Mouse (Mus musculus) forebrain, embryonic 11.5 days (tissue): ENCODE results near the gene Lrrc30. TPM values are rescaled to one million over a fixed set of nuclear protein-coding genes. Genes with fewer than 3 reads are reported as not detected.

Source experiments
- ATAC-seq: fragments of 200-750 bp; cut with Nextera tagmentation; replicated peaks from 2 replicates; pipeline ENCODE4 v1.8.0; 2017; ENCODE audit warnings: moderate TSS enrichment; ENCODE audit not compliant: low FRiP score
- DNase-seq: peaks from one replicate; pipeline ENCODE4 v3.0.0-alpha.2; 2017; ENCODE audit warnings: low spot score
- H3K27ac ChIP-seq: fragments of 300-500 bp; sonication (generic); 2 replicates; pipeline ENCODE4 v1.5.1; 2014; ENCODE audit warnings: low read depth, low read length
- H3K27me3 ChIP-seq: fragments of 300-500 bp; sonication (generic); 2 replicates; pipeline ENCODE4 v1.6.1; 2014; ENCODE audit warnings: mild to moderate bottlenecking, low read length, mixed read lengths; ENCODE audit not compliant: control insufficient read depth, insufficient read depth
- H3K36me3 ChIP-seq: fragments of 300-500 bp; sonication (generic); 2 replicates; pipeline ENCODE4 v1.6.1; 2014; ENCODE audit warnings: mild to moderate bottlenecking, low read length, moderate library complexity, mixed read lengths; ENCODE audit not compliant: control insufficient read depth, insufficient read depth
- H3K4me1 ChIP-seq: fragments of 300-500 bp; sonication (generic); replicated peaks from 2 replicates; pipeline ENCODE4 v1.6.1; 2014; ENCODE audit warnings: low read length, mixed read lengths; ENCODE audit not compliant: control insufficient read depth, insufficient read depth
- H3K4me2 ChIP-seq: fragments of 300-500 bp; sonication (generic); 2 replicates; pipeline ENCODE4 v1.6.1; 2014; ENCODE audit warnings: low read depth, mild to moderate bottlenecking, low read length, moderate library complexity, mixed read lengths; ENCODE audit not compliant: severe bottlenecking
- H3K4me3 ChIP-seq: fragments of 300-500 bp; sonication (generic); 2 replicates; pipeline ENCODE4 v1.5.1; 2014; ENCODE audit warnings: low read depth, low read length
- H3K9ac ChIP-seq: fragments of 300-500 bp; sonication (generic); 2 replicates; pipeline ENCODE4 v1.6.1; 2014; ENCODE audit warnings: low read length
- H3K9me3 ChIP-seq: fragments of 300-500 bp; sonication (generic); 2 replicates; pipeline ENCODE4 v1.6.1; 2016; ENCODE audit warnings: low read length, mixed read lengths; ENCODE audit not compliant: control insufficient read depth
- WGBS: fragments of 180-500 bp; shearing (Covaris S2); extraction: QIAGEN DNeasy Blood & Tissue Kit; methylation state at CpG from one replicate; pipeline ENCODE4 v1.1.7; 2014; 5-methylcytosine and 5-hydroxymethylcytosine counted together
- polyA plus RNA-seq: library from polyadenylated mRNA; unstranded; fragments of >200 nt; fragmentation: Nextera tagmentation; extraction: Ambion mirVana; gene quantifications from 2 replicates; pipeline ENCODE4 v1.2.1, GENCODE M21; 2014

Gene Lrrc30
- polyA plus RNA-seq, 1 experiment from 2014 or later = not detected

GRCm38 (mm10) chr17:67636951-67637350 lies 4.4 kb upstream of the Lrrc30 start:
- H3K4me1 ChIP-seq = no peaks in the 10 kb centered on the region
- H3K9ac ChIP-seq = no peak overlapping the region
- DNase-seq (peak; percentile 22), ATAC-seq (no peak)
- H3K9me3 ChIP-seq = no peaks in the 10 kb centered on the region
- WGBS = 91% methylated on average over 2 of the region's 2 CpGs
- H3K27ac ChIP-seq = no peak overlapping the region
- no peaks in the 10 kb centered on the region for H3K36me3 ChIP-seq
- H3K4me3 ChIP-seq = no peak overlapping the region
- no peaks in the 10 kb centered on the region for H3K27me3 ChIP-seq
- H3K4me2 ChIP-seq = no peak overlapping the region

GRCm38 (mm10) chr17:67636304-67636703 lies 3.8 kb upstream of the Lrrc30 start:
- Histone ChIP-seq H3K4me3 (no peak overlapping the region), H3K36me3 (no peaks in the 10 kb centered on the region), H3K27me3 (no peaks in the 10 kb centered on the region), H3K4me1 (no peaks in the 10 kb centered on the region), H3K9me3 (no peaks in the 10 kb centered on the region), H3K4me2 (no peak overlapping the region), H3K9ac (no peak overlapping the region), H3K27ac (no peak overlapping the region)
- ATAC-seq (no peak), DNase-seq (no peak)
- 72% methylated on average over 3 of the region's 3 CpGs for WGBS

GRCm38 (mm10) chr17:67629746-67630145 lies 2.8 kb downstream of the Lrrc30 start:
- ATAC-seq (no peak), DNase-seq (no peak)
- Histone ChIP-seq H3K27me3 (no peaks in the 10 kb centered on the region), H3K36me3 (no peaks in the 10 kb centered on the region), H3K27ac (no peak overlapping the region), H3K9me3 (no peaks in the 10 kb centered on the region), H3K4me2 (no peak overlapping the region), H3K9ac (no peak overlapping the region), H3K4me1 (no peaks in the 10 kb centered on the region), H3K4me3 (no peak overlapping the region)
- 66% methylated on average over 3 of the region's 3 CpGs for WGBS

- H3K9ac ChIP-seq = no peak overlapping the region
- no peaks in the 10 kb centered on the region for H3K4me1 ChIP-seq
- no peak overlapping the region for H3K27ac ChIP-seq
- H3K36me3 ChIP-seq = no peaks in the 10 kb centered on the region
- ATAC-seq = no peak
- 49% methylated on average over 13 of the region's 13 CpGs for WGBS
- H3K9me3 ChIP-seq = no peaks in the 10 kb centered on the region
- no peak overlapping the region for H3K4me2 ChIP-seq
- no peak overlapping the region for H3K4me3 ChIP-seq
- DNase-seq = no peak
- no peaks in the 10 kb centered on the region for H3K27me3 ChIP-seq
Measured at GRCm38 (mm10) chr17:67629211-67629657, 3.3 kb downstream of the Lrrc30 start.

GRCm38 (mm10) chr17:67628475-67628874 lies 4.0 kb downstream of the Lrrc30 start:
- H3K9ac ChIP-seq = no peak overlapping the region
- no peaks in the 10 kb centered on the region for H3K9me3 ChIP-seq
- H3K27ac ChIP-seq = no peak overlapping the region
- WGBS = 86% methylated on average over 15 of the region's 15 CpGs
- DNase-seq (no peak), ATAC-seq (no peak)
- no peak overlapping the region for H3K4me2 ChIP-seq
- H3K4me3 ChIP-seq = no peak overlapping the region
- no peaks in the 10 kb centered on the region for H3K36me3 ChIP-seq
- no peaks in the 10 kb centered on the region for H3K27me3 ChIP-seq
- H3K4me1 ChIP-seq = no peaks in the 10 kb centered on the region

GRCm38 (mm10) chr17:67625431-67625830 lies 7.1 kb downstream of the Lrrc30 start:
- no peak for ATAC-seq
- no peak overlapping the region for H3K4me3 ChIP-seq
- WGBS = 85% methylated on average over 5 of the region's 5 CpGs
- H3K9ac ChIP-seq = no peak overlapping the region
- no peak overlapping the region for H3K27ac ChIP-seq
- no peak for DNase-seq
- H3K9me3 ChIP-seq = no peaks in the 10 kb centered on the region
- no peaks in the 10 kb centered on the region for H3K4me1 ChIP-seq
- no peak overlapping the region for H3K4me2 ChIP-seq
- no peaks in the 10 kb centered on the region for H3K27me3 ChIP-seq
- no peaks in the 10 kb centered on the region for H3K36me3 ChIP-seq

GRCm38 (mm10) chr17:67619001-67619400 lies 13.5 kb downstream of the Lrrc30 start:
- no peak overlapping the region for H3K4me2 ChIP-seq
- DNase-seq (no peak), ATAC-seq (no peak)
- H3K9me3 ChIP-seq = no peaks in the 10 kb centered on the region
- no peak overlapping the region for H3K4me3 ChIP-seq
- H3K36me3 ChIP-seq = no peaks in the 10 kb centered on the region
- 70% methylated on average over 7 of the region's 7 CpGs for WGBS
- no peaks in the 10 kb centered on the region for H3K27me3 ChIP-seq
- no peaks in the 10 kb centered on the region for H3K4me1 ChIP-seq
- no peak overlapping the region for H3K27ac ChIP-seq
- H3K9ac ChIP-seq = no peak overlapping the region

- H3K27me3 ChIP-seq = no peaks in the 10 kb centered on the region
- H3K9me3 ChIP-seq = no peaks in the 10 kb centered on the region
- no peak overlapping the region for H3K4me3 ChIP-seq
- ATAC-seq (no peak), DNase-seq (no peak)
- no peaks in the 10 kb centered on the region for H3K36me3 ChIP-seq
- no peak overlapping the region for H3K27ac ChIP-seq
- WGBS = 78% methylated on average over 5 of the region's 5 CpGs
- no peaks in the 10 kb centered on the region for H3K4me1 ChIP-seq
- no peak overlapping the region for H3K9ac ChIP-seq
- no peak overlapping the region for H3K4me2 ChIP-seq
Measured at GRCm38 (mm10) chr17:67614381-67614780, 18.1 kb downstream of the Lrrc30 start.

GRCm38 (mm10) chr17:67612576-67612975 lies 19.9 kb downstream of the Lrrc30 start:
- DNase-seq = no peak
- no peaks in the 10 kb centered on the region for H3K4me1 ChIP-seq
- no peaks in the 10 kb centered on the region for H3K27me3 ChIP-seq
- H3K36me3 ChIP-seq = no peaks in the 10 kb centered on the region
- ATAC-seq = no peak
- no peaks in the 10 kb centered on the region for H3K9me3 ChIP-seq
- no peak overlapping the region for H3K4me3 ChIP-seq
- no peak overlapping the region for H3K4me2 ChIP-seq
- no peak overlapping the region for H3K27ac ChIP-seq
- WGBS = 83% methylated on average over 1 of the region's 1 CpGs
- no peak overlapping the region for H3K9ac ChIP-seq
